Mouse (Mus musculus) layer of hippocampus, adult 18-20 months (tissue): ENCODE measurements around the gene Snrpf. TPM values are rescaled to one million over a fixed set of nuclear protein-coding genes. Genes with fewer than 3 reads are reported as not detected.
"Not testable (repeated sequence)": the region's sequence is repeated elsewhere in the genome, so short reads cannot be mapped to it uniquely, and the experiment has no call there.

Experiments
- DNase-seq, 2 experiments: peaks; one replicate each; pipeline ENCODE4 v3.0.0; 2022; ENCODE audit warnings: low spot score in 2 of 2
- total RNA-seq, 2 experiments: library from RNA; stranded (reverse); gene quantifications; 2 replicates each; pipeline ENCODE4 v1.2.3; 2021

Snrpf gene
- total RNA-seq, 2 experiments from 2014 or later, result 10.5 to 13.5 TPM

GRCm38 (mm10) chr10:93577271-93577886 lies 12.1 kb downstream of the Snrpf start:
- peak; percentile 26 to 83 for DNase-seq

- DNase-seq, result no peak
Observed at GRCm38 (mm10) chr10:93575960-93576359, 13.5 kb downstream of the Snrpf start.

- DNase-seq, result no peak
Observed at GRCm38 (mm10) chr10:93574966-93575365, 14.5 kb downstream of the Snrpf start.

GRCm38 (mm10) chr10:93572209-93572608 lies 17.3 kb downstream of the Snrpf start:
- no peak for DNase-seq

- no peak for DNase-seq
Observed at GRCm38 (mm10) chr10:93568671-93569070, 20.8 kb downstream of the Snrpf start.

- no peak for DNase-seq
Observed at GRCm38 (mm10) chr10:93567841-93568566, 21.5 kb downstream of the Snrpf start.

- DNase-seq, result no peak
Observed at GRCm38 (mm10) chr10:93567066-93567465, 22.4 kb downstream of the Snrpf start.

GRCm38 (mm10) chr10:93564518-93565090 lies 24.9 kb downstream of the Snrpf start:
- no peak for DNase-seq

GRCm38 (mm10) chr10:93559786-93560185 lies 29.7 kb downstream of the Snrpf start:
- DNase-seq, result no peak

GRCm38 (mm10) chr10:93557971-93558370 lies 31.5 kb downstream of the Snrpf start:
- not testable (repeated sequence) for DNase-seq

- no peak for DNase-seq
Observed at GRCm38 (mm10) chr10:93552596-93552995, 36.9 kb downstream of the Snrpf start.

- no peak for DNase-seq
Observed at GRCm38 (mm10) chr10:93549821-93550220, 39.7 kb downstream of the Snrpf start.

GRCm38 (mm10) chr10:93548991-93549390 lies 40.5 kb downstream of the Snrpf start:
- peak; percentile 33 to 87 for DNase-seq

- DNase-seq, result no peak
Observed at GRCm38 (mm10) chr10:93547741-93548270, 41.7 kb downstream of the Snrpf start.

GRCm38 (mm10) chr10:93544172-93544571 lies 45.3 kb downstream of the Snrpf start:
- DNase-seq, result no peak

GRCm38 (mm10) chr10:93543176-93543575 lies 46.3 kb downstream of the Snrpf start:
- no peak for DNase-seq

GRCm38 (mm10) chr10:93542356-93542755 lies 47.1 kb downstream of the Snrpf start:
- no peak for DNase-seq

GRCm38 (mm10) chr10:93541585-93541984 lies 47.9 kb downstream of the Snrpf start:
- no peak for DNase-seq

GRCm38 (mm10) chr10:93540431-93541210 lies 48.9 kb downstream of the Snrpf start, which contains the start of gene Ccdc38:
TSS of gene Ccdc38 (plus strand) at chr10:93540632.
- DNase-seq, result no peak

GRCm38 (mm10) chr10:93539775-93540430 lies 49.6 kb downstream of the Snrpf start, which contains the start of gene Amdhd1:
TSS of gene Amdhd1 (minus strand) at chr10:93540033.
- peak; percentile 6 to 45 for DNase-seq

GRCm38 (mm10) chr10:93538818-93539217 lies 50.7 kb downstream of the Snrpf start:
- no peak for DNase-seq
